Mouse (Mus musculus): ENCODE measurements around the gene Atp5c1. TPM values are rescaled to one million over a fixed set of nuclear protein-coding genes. Genes with fewer than 3 reads are reported as not detected.

Atp5c1 gene
- polyA plus RNA-seq, 1 experiment from 2014 or later: 504 TPM

- 92% methylated on average over 8 of the region's 8 CpGs for WGBS
- no peaks in the 10 kb centered on the region for H3K9me3 ChIP-seq (ENCODE audit: control insufficient read depth, low read length)
- H3K4me3 ChIP-seq (ENCODE audit: low read depth, low read length): no peak overlapping the region
- H3K36me3 ChIP-seq (ENCODE audit: control insufficient read depth, insufficient read depth, low read length): no peaks in the 10 kb centered on the region
- H3K9ac ChIP-seq (ENCODE audit: low read length): no peak overlapping the region
- ATAC-seq (replicated peaks; ENCODE audit: low FRiP score) (no peak), DNase-seq (ENCODE audit: low spot score) (no peak)
- no peaks in the 10 kb centered on the region for H3K27me3 ChIP-seq (ENCODE audit: control insufficient read depth, insufficient read depth, low read length)
- H3K4me2 ChIP-seq (ENCODE audit: low read depth, low read length, severe bottlenecking): no peak overlapping the region
- H3K4me1 ChIP-seq (replicated peaks; ENCODE audit: control insufficient read depth, insufficient read depth, low read length): peaks cover 10% of the 10 kb centered on the region; the same call in 1 of the 2 replicates
- H3K27ac ChIP-seq (ENCODE audit: low read depth, low read length): no peak overlapping the region
Measured at GRCm38 (mm10) chr2:10076675-10077074, 3.6 kb downstream of the Atp5c1 start.

- Histone ChIP-seq H3K9me3 (ENCODE audit: control insufficient read depth, low read length) (no peaks in the 10 kb centered on the region), H3K27ac (ENCODE audit: low read depth, low read length) (no peak overlapping the region), H3K27me3 (ENCODE audit: control insufficient read depth, insufficient read depth, low read length) (no peaks in the 10 kb centered on the region), H3K9ac (ENCODE audit: low read length) (no peak overlapping the region), H3K4me1 (replicated peaks; ENCODE audit: control insufficient read depth, insufficient read depth, low read length) (peaks cover 6% of the 10 kb centered on the region; the same call in 1 of the 2 replicates), H3K36me3 (ENCODE audit: control insufficient read depth, insufficient read depth, low read length) (no peaks in the 10 kb centered on the region; the same call in 1 of the 2 replicates), H3K4me3 (ENCODE audit: low read depth, low read length) (no peak overlapping the region), H3K4me2 (ENCODE audit: low read depth, low read length, severe bottlenecking) (no peak overlapping the region)
- DNase-seq (ENCODE audit: low spot score) (no peak), ATAC-seq (replicated peaks; ENCODE audit: low FRiP score) (no peak)
- WGBS: 85% methylated on average over 7 of the region's 7 CpGs
Measured at GRCm38 (mm10) chr2:10074470-10074869, 5.8 kb downstream of the Atp5c1 start.

- Histone ChIP-seq H3K36me3 (ENCODE audit: control insufficient read depth, insufficient read depth, low read length) (no peaks in the 10 kb centered on the region; the same call in 1 of the 2 replicates), H3K9ac (ENCODE audit: low read length) (no peak overlapping the region), H3K27ac (ENCODE audit: low read depth, low read length) (no peak overlapping the region), H3K9me3 (ENCODE audit: control insufficient read depth, low read length) (no peaks in the 10 kb centered on the region), H3K27me3 (ENCODE audit: control insufficient read depth, insufficient read depth, low read length) (no peaks in the 10 kb centered on the region), H3K4me1 (replicated peaks; ENCODE audit: control insufficient read depth, insufficient read depth, low read length) (no peaks in the 10 kb centered on the region), H3K4me3 (ENCODE audit: low read depth, low read length) (no peak overlapping the region), H3K4me2 (ENCODE audit: low read depth, low read length, severe bottlenecking) (no peak overlapping the region)
- DNase-seq (ENCODE audit: low spot score) (no peak), ATAC-seq (replicated peaks; ENCODE audit: low FRiP score) (no peak)
- WGBS: 93% methylated on average over 7 of the region's 7 CpGs
Measured at GRCm38 (mm10) chr2:10071751-10072150, 8.6 kb downstream of the Atp5c1 start.

DNA sequence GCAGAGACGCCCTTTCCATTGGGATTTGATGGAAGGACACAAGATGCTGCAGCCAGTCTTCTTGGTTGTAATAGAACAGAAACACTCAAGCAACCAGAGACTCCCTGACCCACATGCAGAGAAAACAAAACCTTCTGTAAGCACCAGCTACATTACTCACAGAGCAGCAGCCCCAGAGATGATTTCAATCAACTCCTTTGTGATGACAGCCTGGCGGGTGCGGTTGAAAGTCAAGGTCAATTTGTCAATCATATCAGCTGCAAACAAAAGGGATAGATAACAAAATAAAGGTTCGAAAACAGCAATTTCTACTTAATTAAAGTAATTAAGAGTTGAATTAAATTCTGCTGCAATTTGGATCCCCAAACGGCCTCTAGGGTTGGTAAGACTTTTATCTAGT is 21.5 kb downstream of the Atp5c1 start:
- Histone ChIP-seq H3K9me3 (ENCODE audit: control insufficient read depth, low read length) (no peaks in the 10 kb centered on the region), H3K27ac (ENCODE audit: low read depth, low read length) (no peak overlapping the region), H3K9ac (ENCODE audit: low read length) (no peak overlapping the region), H3K27me3 (ENCODE audit: control insufficient read depth, insufficient read depth, low read length) (no peaks in the 10 kb centered on the region), H3K4me1 (replicated peaks; ENCODE audit: control insufficient read depth, insufficient read depth, low read length) (no peaks in the 10 kb centered on the region), H3K36me3 (ENCODE audit: control insufficient read depth, insufficient read depth, low read length) (no peaks in the 10 kb centered on the region; the same call in 1 of the 2 replicates), H3K4me3 (ENCODE audit: low read depth, low read length) (no peak overlapping the region), H3K4me2 (ENCODE audit: low read depth, low read length, severe bottlenecking) (no peak overlapping the region)
- WGBS: 89% methylated on average over 5 of the region's 5 CpGs
- no peak for DNase-seq (ENCODE audit: low spot score)
- no peak for ATAC-seq (replicated peaks; ENCODE audit: low FRiP score)

GRCm38 (mm10) chr2:10051996-10052395 is 28.3 kb downstream of the Atp5c1 start:
- H3K27me3 ChIP-seq (ENCODE audit: control insufficient read depth, insufficient read depth, low read length): no peaks in the 10 kb centered on the region
- no peak overlapping the region for H3K27ac ChIP-seq (ENCODE audit: low read depth, low read length)
- ATAC-seq (replicated peaks; ENCODE audit: low FRiP score): no peak
- DNase-seq (ENCODE audit: low spot score): no peak
- WGBS: 96% methylated on average over 1 of the region's 1 CpGs
- H3K4me1 ChIP-seq (replicated peaks; ENCODE audit: control insufficient read depth, insufficient read depth, low read length): peaks cover 6% of the 10 kb centered on the region; the same call in 1 of the 2 replicates
- H3K4me3 ChIP-seq (ENCODE audit: low read depth, low read length): no peak overlapping the region
- H3K4me2 ChIP-seq (ENCODE audit: low read depth, low read length, severe bottlenecking): no peak overlapping the region
- no peak overlapping the region for H3K9ac ChIP-seq (ENCODE audit: low read length)
- no peaks in the 10 kb centered on the region for H3K9me3 ChIP-seq (ENCODE audit: control insufficient read depth, low read length)
- H3K36me3 ChIP-seq (ENCODE audit: control insufficient read depth, insufficient read depth, low read length): no peaks in the 10 kb centered on the region; the same call in 1 of the 2 replicates

GRCm38 (mm10) chr2:10050878-10051277 is 29.4 kb downstream of the Atp5c1 start:
- WGBS: 95% methylated on average over 3 of the region's 3 CpGs
- no peaks in the 10 kb centered on the region for H3K9me3 ChIP-seq (ENCODE audit: control insufficient read depth, low read length)
- H3K4me1 ChIP-seq (replicated peaks; ENCODE audit: control insufficient read depth, insufficient read depth, low read length): peaks cover 6% of the 10 kb centered on the region; the same call in 1 of the 2 replicates
- H3K27ac ChIP-seq (ENCODE audit: low read depth, low read length): no peak overlapping the region
- no peak overlapping the region for H3K9ac ChIP-seq (ENCODE audit: low read length)
- ATAC-seq (replicated peaks; ENCODE audit: low FRiP score) (no peak), DNase-seq (ENCODE audit: low spot score) (no peak)
- H3K4me2 ChIP-seq (ENCODE audit: low read depth, low read length, severe bottlenecking): no peak overlapping the region
- no peak overlapping the region for H3K4me3 ChIP-seq (ENCODE audit: low read depth, low read length)
- no peaks in the 10 kb centered on the region for H3K27me3 ChIP-seq (ENCODE audit: control insufficient read depth, insufficient read depth, low read length)
- no peaks in the 10 kb centered on the region; the same call in 1 of the 2 replicates for H3K36me3 ChIP-seq (ENCODE audit: control insufficient read depth, insufficient read depth, low read length)

- Histone ChIP-seq H3K36me3 (ENCODE audit: control insufficient read depth, insufficient read depth, low read length) (no peaks in the 10 kb centered on the region; the same call in 1 of the 2 replicates), H3K4me3 (ENCODE audit: low read depth, low read length) (peak overlapping the region; percentile 96), H3K4me2 (ENCODE audit: low read depth, low read length, severe bottlenecking) (peak overlapping the region; percentile 75), H3K4me1 (replicated peaks; ENCODE audit: control insufficient read depth, insufficient read depth, low read length) (peaks cover 6% of the 10 kb centered on the region; the same call in 1 of the 2 replicates), H3K27ac (ENCODE audit: low read depth, low read length) (no peak overlapping the region), H3K27me3 (ENCODE audit: control insufficient read depth, insufficient read depth, low read length) (no peaks in the 10 kb centered on the region), H3K9me3 (ENCODE audit: control insufficient read depth, low read length) (no peaks in the 10 kb centered on the region), H3K9ac (ENCODE audit: low read length) (peak overlapping the region; percentile 33; the same call in 1 of the 2 replicates)
- no peak for ATAC-seq (replicated peaks; ENCODE audit: low FRiP score)
- DNase-seq (ENCODE audit: low spot score): no peak
- 12% methylated on average over 10 of the region's 10 CpGs for WGBS
Measured at GRCm38 (mm10) chr2:10049456-10049855, 30.9 kb downstream of the Atp5c1 start.

GRCm38 (mm10) chr2:10048461-10048860 is 31.8 kb downstream of the Atp5c1 start, which contains the start of gene Taf3:
TSS of gene Taf3 (minus strand) at chr2:10048596.
- H3K27ac ChIP-seq (ENCODE audit: low read depth, low read length): peak within 1 kb of the TSS; percentile 42; the same call in 1 of the 2 replicates
- no peaks in the 10 kb centered on the region for H3K9me3 ChIP-seq (ENCODE audit: control insufficient read depth, low read length)
- H3K36me3 ChIP-seq (ENCODE audit: control insufficient read depth, insufficient read depth, low read length): no peaks in the 10 kb centered on the region
- peaks cover 6% of the 10 kb centered on the region; the same call in 1 of the 2 replicates for H3K4me1 ChIP-seq (replicated peaks; ENCODE audit: control insufficient read depth, insufficient read depth, low read length)
- no peaks in the 10 kb centered on the region for H3K27me3 ChIP-seq (ENCODE audit: control insufficient read depth, insufficient read depth, low read length)
- under 1% methylated on average over 36 of the region's 36 CpGs for WGBS
- ATAC-seq (replicated peaks; ENCODE audit: low FRiP score) (peak; percentile 94), DNase-seq (ENCODE audit: low spot score) (peak; percentile 95)
- H3K4me3 ChIP-seq (ENCODE audit: low read depth, low read length): peak within 1 kb of the TSS; percentile 96
- peak within 1 kb of the TSS; percentile 75 for H3K4me2 ChIP-seq (ENCODE audit: low read depth, low read length, severe bottlenecking)
- H3K9ac ChIP-seq (ENCODE audit: low read length): peak within 1 kb of the TSS; percentile 84
